Mouse (Mus musculus) heart, adult 2 months (tissue): ENCODE results near the gene Tspan31.

Experiments used
- CTCF ChIP-seq: fragments of 200-600 bp; IDR thresholded peaks from 2 replicates; pipeline ENCODE4 v1.8.1; 2022; ENCODE audit warnings: antibody characterized with exemption, mild to moderate bottlenecking, moderate library complexity
- EP300 ChIP-seq: fragments of 200-500 bp; IDR thresholded peaks from 2 replicates; pipeline ENCODE4 v1.6.1; 2011; ENCODE audit warnings: low read depth, low read length, control low read depth; ENCODE audit not compliant: insufficient read depth
- POLR2A ChIP-seq: fragments of 200-500 bp; IDR thresholded peaks from 2 replicates; pipeline ENCODE4 v1.6.1; 2011; ENCODE audit warnings: mild to moderate bottlenecking, low read depth, low read length, control low read depth; ENCODE audit not compliant: insufficient read depth

- no peak for TF ChIP-seq EP300
- TF ChIP-seq CTCF: no peak
- no peak for TF ChIP-seq POLR2A
Observed at GRCm38 (mm10) chr10:127073981-127074380, 3.9 kb upstream of the Tspan31 start.
